Mouse (Mus musculus): ENCODE results near the gene Rap1gds1. TPM values are rescaled to one million over a fixed set of nuclear protein-coding genes. Genes with fewer than 3 reads are reported as not detected.

Rap1gds1 gene
- total RNA-seq, 2 experiments from 2014 or later = 210 to 216 TPM

DNA sequence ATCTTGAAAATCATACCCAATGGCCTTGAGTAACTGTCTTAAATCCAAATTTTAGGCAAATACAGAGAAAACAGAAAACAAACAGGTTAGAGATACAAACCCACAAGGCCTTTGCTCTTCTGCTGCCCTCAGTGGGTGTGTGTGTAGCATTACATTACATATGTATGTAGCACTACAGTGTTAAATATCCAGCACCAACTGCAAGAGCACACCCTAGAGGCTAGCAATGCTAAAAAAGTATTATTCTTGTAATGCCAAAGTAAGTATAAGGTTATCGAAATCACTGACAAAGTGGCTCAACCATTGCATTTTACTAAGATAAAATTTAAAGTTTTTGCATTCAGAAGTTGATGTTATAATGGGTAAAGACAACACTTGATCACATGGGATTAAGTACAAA lies 97.6 kb downstream of the Rap1gds1 start:
- Histone ChIP-seq H3K4me3 (no peak overlapping the region), H3K27ac (no peak overlapping the region)
- TF ChIP-seq CTCF (conservative IDR thresholded peaks at IDR 0.05) = peak; percentile 41; the same call in 1 of the 2 replicates
- DNase-seq (ENCODE audit: low spot score in 2 of 2) = no peak

GRCm38 (mm10) chr3:138967627-138968026 lies 107.4 kb downstream of the Rap1gds1 start:
- Histone ChIP-seq H3K4me3 (no peak overlapping the region), H3K27ac (no peak overlapping the region)
- TF ChIP-seq CTCF (conservative IDR thresholded peaks at IDR 0.05) = no peak
- no peak for DNase-seq (ENCODE audit: low spot score in 2 of 2)

- DNase-seq (ENCODE audit: low spot score in 2 of 2) = no peak
- Histone ChIP-seq H3K27ac (no peak overlapping the region), H3K4me3 (no peak overlapping the region)
- no peak for TF ChIP-seq CTCF (conservative IDR thresholded peaks at IDR 0.05)
Observed at GRCm38 (mm10) chr3:138958527-138958926, 116.5 kb downstream of the Rap1gds1 start.

GRCm38 (mm10) chr3:138955220-138955619 lies 119.8 kb downstream of the Rap1gds1 start:
- no peak for TF ChIP-seq CTCF (conservative IDR thresholded peaks at IDR 0.05)
- no peak for DNase-seq (ENCODE audit: low spot score in 2 of 2)
- Histone ChIP-seq H3K4me3 (no peak overlapping the region), H3K27ac (no peak overlapping the region)

- Histone ChIP-seq H3K4me3 (no peak overlapping the region), H3K27ac (no peak overlapping the region)
- TF ChIP-seq CTCF (conservative IDR thresholded peaks at IDR 0.05) = no peak
- DNase-seq (ENCODE audit: low spot score in 2 of 2) = peak in 1 of 2 experiments; percentile 47
Observed at GRCm38 (mm10) chr3:138949081-138949480, 125.9 kb downstream of the Rap1gds1 start.

DNA sequence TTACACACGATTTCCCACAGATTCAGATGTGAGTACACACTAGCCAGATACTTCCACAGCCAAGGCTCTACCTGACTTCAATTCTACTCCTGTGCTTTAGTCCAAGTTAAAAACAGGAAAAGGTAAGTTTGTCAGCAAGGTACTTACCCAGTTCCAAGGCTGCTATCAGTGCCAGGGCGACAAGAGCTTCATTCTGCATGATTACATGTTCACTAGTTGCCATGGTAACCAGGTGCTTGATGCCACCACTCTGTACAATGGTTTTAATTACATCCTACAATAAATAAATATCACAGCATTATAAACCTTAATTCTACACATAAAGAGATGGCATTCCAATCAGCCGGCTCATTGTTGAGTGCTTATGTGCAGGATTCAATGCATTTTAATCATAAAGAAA lies 129.5 kb downstream of the Rap1gds1 start:
- TF ChIP-seq CTCF (conservative IDR thresholded peaks at IDR 0.05) = no peak
- Histone ChIP-seq H3K4me3 (no peak overlapping the region), H3K27ac (no peak overlapping the region)
- no peak for DNase-seq (ENCODE audit: low spot score in 2 of 2)

- no peak overlapping the region for H3K27ac ChIP-seq
- no peak for DNase-seq (ENCODE audit: low spot score in 2 of 2)
- no peak overlapping the region for H3K4me3 ChIP-seq
- TF ChIP-seq CTCF (conservative IDR thresholded peaks at IDR 0.05) = no peak
Observed at GRCm38 (mm10) chr3:138941604-138942003, 133.4 kb downstream of the Rap1gds1 start.

- Histone ChIP-seq H3K4me3 (no peak overlapping the region), H3K27ac (no peak overlapping the region)
- no peak for TF ChIP-seq CTCF (conservative IDR thresholded peaks at IDR 0.05)
- DNase-seq (ENCODE audit: low spot score in 2 of 2) = no peak
Observed at GRCm38 (mm10) chr3:138937241-138937640, 137.8 kb downstream of the Rap1gds1 start.

DNA sequence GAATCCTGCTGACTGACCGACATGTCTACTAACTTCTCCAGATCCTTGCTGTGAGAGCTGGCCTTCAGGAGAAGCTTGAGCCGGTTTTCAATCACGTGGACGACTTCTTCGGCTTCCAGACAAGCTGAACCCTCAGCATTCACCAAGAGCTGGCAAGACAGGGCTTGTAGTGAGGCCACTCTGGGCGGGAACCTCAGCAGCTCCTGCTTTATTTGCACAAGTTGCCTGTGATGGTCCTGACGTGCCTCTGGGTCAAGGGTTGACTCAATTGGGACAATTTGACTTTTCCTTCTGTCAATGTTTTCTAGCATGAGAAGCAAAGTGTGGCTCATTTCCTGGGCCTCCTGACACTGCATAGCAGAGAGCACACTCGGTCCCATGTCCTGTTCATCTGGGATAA lies 138.2 kb downstream of the Rap1gds1 start:
- Histone ChIP-seq H3K4me3 (no peak overlapping the region), H3K27ac (no peak overlapping the region)
- TF ChIP-seq CTCF (conservative IDR thresholded peaks at IDR 0.05) = no peak
- no peak for DNase-seq (ENCODE audit: low spot score in 2 of 2)

DNA sequence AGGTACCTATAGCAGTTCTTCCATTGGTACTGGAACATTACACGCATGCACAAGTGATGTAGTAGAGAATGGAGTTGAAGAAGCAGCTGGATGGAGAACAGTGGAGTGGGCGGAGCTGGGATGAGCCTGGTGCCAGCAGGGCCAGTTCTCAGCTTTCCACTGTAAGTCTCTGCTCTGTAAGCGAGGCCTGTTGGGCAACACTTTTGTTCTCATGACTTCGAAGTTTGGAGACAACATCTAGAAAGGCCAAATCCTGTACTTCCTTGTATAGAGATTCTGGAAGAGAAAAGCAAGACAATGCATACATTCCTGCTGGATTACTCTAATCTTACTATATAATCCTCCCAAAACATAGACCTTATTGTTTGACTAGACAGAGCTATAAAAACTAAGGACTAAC lies 147.6 kb downstream of the Rap1gds1 start:
- no peak overlapping the region for H3K4me3 ChIP-seq
- H3K27ac ChIP-seq = no peak overlapping the region
- no peak for DNase-seq (ENCODE audit: low spot score in 2 of 2)
- no peak for TF ChIP-seq CTCF (conservative IDR thresholded peaks at IDR 0.05)

GRCm38 (mm10) chr3:138926161-138926560 lies 148.8 kb downstream of the Rap1gds1 start:
- no peak for DNase-seq (ENCODE audit: low spot score in 2 of 2)
- Histone ChIP-seq H3K27ac (no peak overlapping the region), H3K4me3 (no peak overlapping the region)
- TF ChIP-seq CTCF (conservative IDR thresholded peaks at IDR 0.05) = no peak

DNA sequence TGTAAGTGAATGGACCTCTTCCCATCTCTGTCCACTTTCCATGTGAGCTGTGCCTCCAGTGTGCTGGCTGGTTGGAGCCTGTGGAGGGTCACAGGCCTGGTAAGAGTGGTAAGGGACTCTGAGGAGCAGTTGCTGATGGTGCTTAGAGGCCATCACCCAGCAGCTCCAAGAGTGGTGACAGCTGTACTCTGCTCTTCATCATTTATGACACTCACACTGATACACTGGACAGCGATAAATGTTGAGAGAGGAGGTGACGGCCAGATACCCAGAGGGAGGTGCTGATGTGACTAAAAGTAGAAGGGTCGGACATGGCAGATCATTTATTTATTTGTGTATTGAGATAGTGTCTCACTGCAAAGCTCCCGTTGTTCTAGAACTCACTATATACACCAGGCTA lies 156.8 kb downstream of the Rap1gds1 start:
- H3K27ac ChIP-seq = no peak overlapping the region
- DNase-seq (ENCODE audit: low spot score in 2 of 2) = no peak
- no peak overlapping the region for H3K4me3 ChIP-seq
- no peak for TF ChIP-seq CTCF (conservative IDR thresholded peaks at IDR 0.05)

DNA sequence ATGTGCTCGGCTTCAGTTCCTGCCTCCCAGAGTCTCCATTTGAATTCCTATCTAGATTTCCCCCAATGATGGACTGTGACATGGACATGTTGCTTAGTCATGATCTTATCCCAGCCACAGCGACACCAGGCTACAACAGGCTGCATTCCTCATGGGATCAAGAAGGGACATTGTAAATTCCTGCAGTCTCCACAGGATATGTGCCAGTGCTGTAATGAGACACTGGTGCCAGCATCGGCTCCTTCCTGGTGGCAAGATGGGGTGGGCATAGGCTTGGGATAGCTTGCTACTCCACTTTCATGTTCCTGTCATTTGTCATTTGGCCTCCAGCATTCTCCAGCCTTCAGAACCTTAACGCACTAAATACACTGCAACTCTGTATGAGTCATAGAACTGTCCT lies 158.0 kb downstream of the Rap1gds1 start:
- H3K4me3 ChIP-seq = no peak overlapping the region
- DNase-seq (ENCODE audit: low spot score in 2 of 2) = no peak
- TF ChIP-seq CTCF (conservative IDR thresholded peaks at IDR 0.05) = no peak
- no peak overlapping the region for H3K27ac ChIP-seq

GRCm38 (mm10) chr3:138916591-138916990 lies 158.4 kb downstream of the Rap1gds1 start:
- TF ChIP-seq CTCF (conservative IDR thresholded peaks at IDR 0.05) = no peak
- no peak for DNase-seq (ENCODE audit: low spot score in 2 of 2)
- Histone ChIP-seq H3K27ac (no peak overlapping the region), H3K4me3 (no peak overlapping the region)
